Mouse (Mus musculus): ENCODE results near the gene Zfp3. TPM values are rescaled to one million over a fixed set of nuclear protein-coding genes. Genes with fewer than 3 reads are reported as not detected.

Zfp3 gene
- 6.4 TPM for polyA plus RNA-seq (2014; fragmentation: Illumina TruSeq; extraction: RNeasy Lipid Tissue Mini Kit (QIAGEN cat#74804); ENCODE audit: low read depth, low replicate concordance)

DNA sequence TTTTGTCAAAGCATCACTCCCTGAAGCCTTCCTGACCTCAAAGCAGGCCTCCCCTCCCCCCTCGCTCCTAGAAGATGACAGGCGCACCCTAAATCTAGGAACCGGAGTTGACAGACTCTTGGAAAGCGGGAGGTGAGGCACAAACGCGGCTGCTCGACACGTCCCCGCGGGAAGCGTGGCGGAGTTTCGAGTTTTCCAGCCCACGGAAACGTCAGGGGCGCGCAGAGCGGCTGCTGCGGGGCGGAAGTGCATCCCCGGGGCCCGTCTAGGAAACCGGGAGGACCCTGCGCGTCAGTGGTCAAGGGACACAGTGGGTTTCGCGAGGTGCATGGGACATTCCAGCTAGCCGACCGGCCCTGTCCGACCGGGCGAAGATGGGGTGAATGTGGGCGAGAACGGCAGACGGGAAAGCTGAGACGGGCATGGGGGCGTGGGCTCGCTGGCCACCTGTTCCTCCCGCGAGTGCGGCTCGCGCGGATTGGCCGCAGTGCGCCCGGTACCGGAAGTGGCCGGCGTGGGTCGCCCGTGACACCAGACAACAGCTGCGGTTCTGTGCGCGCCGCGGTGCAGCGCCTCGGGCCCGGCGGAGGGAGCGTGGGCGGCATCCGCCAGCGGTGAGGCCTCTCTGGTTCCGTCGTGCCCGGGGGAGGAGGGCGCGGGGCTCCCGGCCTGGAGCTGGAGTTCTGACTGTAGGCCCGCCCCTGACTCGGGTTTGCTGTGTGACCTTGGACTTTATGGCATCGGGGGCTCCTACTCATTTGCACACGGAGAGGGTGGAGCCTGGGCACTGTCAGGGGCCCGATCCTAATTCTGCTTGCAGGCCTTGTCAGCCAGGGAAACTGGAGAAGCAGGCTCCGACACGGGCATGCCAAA, at the start of gene Zfp3:
Zfp3 (plus strand) TSS at position 274 of the 873 bp plus-strand sequence.

GRCm38 (mm10) chr11:70812365-70812764, 48.4 kb downstream of the Zfp3 start, which contains the start of gene Scimp:
Gene Scimp, minus strand, starts transcription at chr11:70812586.

Other genes with a start within 250 kb of the Zfp3 start
- gene Vmo1, start 249.6 kb upstream of the Zfp3 start, polyA plus RNA-seq (2014; fragmentation: Illumina TruSeq; extraction: RNeasy Lipid Tissue Mini Kit (QIAGEN cat#74804); ENCODE audit: low read depth, low replicate concordance) = not detected
- gene Gltpd2, start 245.0 kb upstream of the Zfp3 start, polyA plus RNA-seq (2014; fragmentation: Illumina TruSeq; extraction: RNeasy Lipid Tissue Mini Kit (QIAGEN cat#74804); ENCODE audit: low read depth, low replicate concordance) = not detected
- gene Psmb6, start 238.8 kb upstream of the Zfp3 start, polyA plus RNA-seq (2014; fragmentation: Illumina TruSeq; extraction: RNeasy Lipid Tissue Mini Kit (QIAGEN cat#74804); ENCODE audit: low read depth, low replicate concordance) = 235 TPM
- gene Gm40193, start 231.3 kb upstream of the Zfp3 start, polyA plus RNA-seq (2014; fragmentation: Illumina TruSeq; extraction: RNeasy Lipid Tissue Mini Kit (QIAGEN cat#74804); ENCODE audit: low read depth, low replicate concordance) = not detected
- 19.3 TPM for gene Pld2, start 224.1 kb upstream of the Zfp3 start, polyA plus RNA-seq (2014; fragmentation: Illumina TruSeq; extraction: RNeasy Lipid Tissue Mini Kit (QIAGEN cat#74804); ENCODE audit: low read depth, low replicate concordance)
- 74.4 TPM for gene Mink1, start 201.3 kb upstream of the Zfp3 start, polyA plus RNA-seq (2014; fragmentation: Illumina TruSeq; extraction: RNeasy Lipid Tissue Mini Kit (QIAGEN cat#74804); ENCODE audit: low read depth, low replicate concordance)
- 9.8 TPM for gene 4930544D05Rik, start 148.4 kb upstream of the Zfp3 start, polyA plus RNA-seq (2014; fragmentation: Illumina TruSeq; extraction: RNeasy Lipid Tissue Mini Kit (QIAGEN cat#74804); ENCODE audit: low read depth, low replicate concordance)
- 0.88 TPM for gene Chrne, start 145.0 kb upstream of the Zfp3 start, polyA plus RNA-seq (2014; fragmentation: Illumina TruSeq; extraction: RNeasy Lipid Tissue Mini Kit (QIAGEN cat#74804); ENCODE audit: low read depth, low replicate concordance)
- not detected for gene Gp1ba, start 125.1 kb upstream of the Zfp3 start, polyA plus RNA-seq (2014; fragmentation: Illumina TruSeq; extraction: RNeasy Lipid Tissue Mini Kit (QIAGEN cat#74804); ENCODE audit: low read depth, low replicate concordance)
- 80.8 TPM for gene Rnf167, start 117.0 kb upstream of the Zfp3 start, polyA plus RNA-seq (2014; fragmentation: Illumina TruSeq; extraction: RNeasy Lipid Tissue Mini Kit (QIAGEN cat#74804); ENCODE audit: low read depth, low replicate concordance)
- gene Slc25a11, start 116.7 kb upstream of the Zfp3 start, polyA plus RNA-seq (2014; fragmentation: Illumina TruSeq; extraction: RNeasy Lipid Tissue Mini Kit (QIAGEN cat#74804); ENCODE audit: low read depth, low replicate concordance) = 126 TPM
- gene Pfn1, start 109.6 kb upstream of the Zfp3 start, polyA plus RNA-seq (2014; fragmentation: Illumina TruSeq; extraction: RNeasy Lipid Tissue Mini Kit (QIAGEN cat#74804); ENCODE audit: low read depth, low replicate concordance) = 446 TPM
- 36.3 TPM for gene Eno3, start 107.0 kb upstream of the Zfp3 start, polyA plus RNA-seq (2014; fragmentation: Illumina TruSeq; extraction: RNeasy Lipid Tissue Mini Kit (QIAGEN cat#74804); ENCODE audit: low read depth, low replicate concordance)
- gene Spag7, start 94.8 kb upstream of the Zfp3 start, polyA plus RNA-seq (2014; fragmentation: Illumina TruSeq; extraction: RNeasy Lipid Tissue Mini Kit (QIAGEN cat#74804); ENCODE audit: low read depth, low replicate concordance) = 75.7 TPM
- 27.5 TPM for gene Camta2, start 76.1 kb upstream of the Zfp3 start, polyA plus RNA-seq (2014; fragmentation: Illumina TruSeq; extraction: RNeasy Lipid Tissue Mini Kit (QIAGEN cat#74804); ENCODE audit: low read depth, low replicate concordance)
- 21.7 TPM for gene Inca1, start 64.1 kb upstream of the Zfp3 start, polyA plus RNA-seq (2014; fragmentation: Illumina TruSeq; extraction: RNeasy Lipid Tissue Mini Kit (QIAGEN cat#74804); ENCODE audit: low read depth, low replicate concordance)
- gene Kif1c, start 63.7 kb upstream of the Zfp3 start, polyA plus RNA-seq (2014; fragmentation: Illumina TruSeq; extraction: RNeasy Lipid Tissue Mini Kit (QIAGEN cat#74804); ENCODE audit: low read depth, low replicate concordance) = 97.3 TPM
- 0.79 TPM for gene Scimp, start 48.4 kb downstream of the Zfp3 start, polyA plus RNA-seq (2014; fragmentation: Illumina TruSeq; extraction: RNeasy Lipid Tissue Mini Kit (QIAGEN cat#74804); ENCODE audit: low read depth, low replicate concordance)
- gene Rabep1, start 80.6 kb downstream of the Zfp3 start, polyA plus RNA-seq (2014; fragmentation: Illumina TruSeq; extraction: RNeasy Lipid Tissue Mini Kit (QIAGEN cat#74804); ENCODE audit: low read depth, low replicate concordance) = 17.2 TPM
- 61.5 TPM for gene Nup88, start 205.8 kb downstream of the Zfp3 start, polyA plus RNA-seq (2014; fragmentation: Illumina TruSeq; extraction: RNeasy Lipid Tissue Mini Kit (QIAGEN cat#74804); ENCODE audit: low read depth, low replicate concordance)
- gene Rpain, start 206.0 kb downstream of the Zfp3 start, polyA plus RNA-seq (2014; fragmentation: Illumina TruSeq; extraction: RNeasy Lipid Tissue Mini Kit (QIAGEN cat#74804); ENCODE audit: low read depth, low replicate concordance) = 32.0 TPM
- 72.2 TPM for gene C1qbp, start 218.8 kb downstream of the Zfp3 start, polyA plus RNA-seq (2014; fragmentation: Illumina TruSeq; extraction: RNeasy Lipid Tissue Mini Kit (QIAGEN cat#74804); ENCODE audit: low read depth, low replicate concordance)
- gene Dhx33, start 240.2 kb downstream of the Zfp3 start, polyA plus RNA-seq (2014; fragmentation: Illumina TruSeq; extraction: RNeasy Lipid Tissue Mini Kit (QIAGEN cat#74804); ENCODE audit: low read depth, low replicate concordance) = 22.2 TPM

All from adipose tissue, adult 10 weeks (tissue).